Mouse (Mus musculus) CH12.LX (cell line): ENCODE results near the gene Babam2. TPM values are rescaled to one million over a fixed set of nuclear protein-coding genes. Genes with fewer than 3 reads are reported as not detected.

Experiments used
- DNase-seq: peaks from one replicate; pipeline ENCODE4 v3.0.0-alpha.2; 2013; ENCODE audit errors: extremely low read depth
- H3K27ac ChIP-seq: 2 replicates; pipeline ENCODE4 v1.5.1; 2012; ENCODE audit warnings: low read depth, mild to moderate bottlenecking, control low read depth, moderate library complexity; ENCODE audit not compliant: insufficient read depth
- H3K27me3 ChIP-seq: replicated peaks from 2 replicates; pipeline ENCODE3; 2012; ENCODE audit warnings: inconsistent platforms
- H3K36me3 ChIP-seq, 2 experiments: replicated peaks in 1 of 2; 2 replicates each; pipeline versions ENCODE3 to v1.6.1; 2012; ENCODE audit warnings: inconsistent platforms in 1 of 2, low read length in 1 of 2, mild to moderate bottlenecking in 1 of 2, mixed read lengths in 1 of 2, moderate library complexity in 1 of 2; ENCODE audit not compliant: control insufficient read depth in 1 of 2, insufficient read depth in 1 of 2
- H3K4me1 ChIP-seq, 2 experiments: 2 replicates each; pipeline ENCODE4 v1.6.1; 2012; ENCODE audit warnings: inconsistent platforms in 1 of 2, moderate library complexity in 1 of 2; ENCODE audit not compliant: insufficient read depth in 2 of 2, control insufficient read depth in 1 of 2
- H3K4me2 ChIP-seq: 2 replicates; pipeline ENCODE4 v1.6.1; 2012; ENCODE audit warnings: low read depth, mild to moderate bottlenecking, control low read depth; ENCODE audit not compliant: poor library complexity, insufficient read depth, severe bottlenecking
- H3K4me3 ChIP-seq, 3 experiments: fragments of 150-350 bp in 1 of 3; sonication (generic) in 1 of 3; replicated peaks in 1 of 3; 2 replicates each; pipeline versions ENCODE3 to v1.5.1; 2011 to 2012; ENCODE audit warnings: low read depth in 2 of 3, low read length in 2 of 3, mild to moderate bottlenecking in 2 of 3, moderate library complexity in 2 of 3, control low read depth in 1 of 3, improper control_type of control experiment in 1 of 3, inconsistent platforms in 1 of 3, mixed read lengths in 1 of 3; ENCODE audit not compliant: poor library complexity in 1 of 3
- H3K79me2 ChIP-seq: replicated peaks from 2 replicates; pipeline ENCODE4 v1.6.1; 2012; ENCODE audit warnings: mild to moderate bottlenecking, moderate library complexity; ENCODE audit not compliant: control insufficient read depth, poor library complexity, insufficient read depth, severe bottlenecking; ENCODE audit errors: extremely low read depth
- H3K9ac ChIP-seq: 2 replicates; pipeline ENCODE4 v1.6.1; 2012; ENCODE audit warnings: low read depth, mild to moderate bottlenecking, control low read depth, moderate library complexity; ENCODE audit not compliant: insufficient read depth
- H3K9me3 ChIP-seq: replicated peaks from 2 replicates; pipeline ENCODE3; 2012; ENCODE audit warnings: low read length, inconsistent platforms, mixed read lengths
- E2F4 ChIP-seq: IDR thresholded peaks from 2 replicates; pipeline ENCODE4 v1.6.1; 2011; ENCODE audit warnings: low read depth, low read length, improper control_type of control experiment; ENCODE audit not compliant: insufficient replicate concordance
- EP300 ChIP-seq: IDR thresholded peaks from 2 replicates; pipeline ENCODE4 v1.6.1; 2011; ENCODE audit warnings: low read length, improper control_type of control experiment
- GABPA ChIP-seq: IDR thresholded peaks from 2 replicates; pipeline ENCODE4 v1.6.1; 2012; ENCODE audit warnings: low read depth, low read length, improper control_type of control experiment, inconsistent platforms; ENCODE audit not compliant: insufficient replicate concordance
- HCFC1 ChIP-seq: IDR thresholded peaks from 2 replicates; pipeline ENCODE4 v1.6.1; 2012; ENCODE audit warnings: low read depth, mild to moderate bottlenecking, inconsistent platforms, low read length, improper control_type of control experiment
- KAT2A ChIP-seq: IDR thresholded peaks from 2 replicates; pipeline ENCODE4 v1.6.1; 2012; ENCODE audit warnings: low read length, improper control_type of control experiment, inconsistent platforms; ENCODE audit not compliant: insufficient replicate concordance
- MAX ChIP-seq: IDR thresholded peaks from 2 replicates; pipeline ENCODE4 v1.6.1; 2011; ENCODE audit warnings: low read length, improper control_type of control experiment
- MAZ ChIP-seq: IDR thresholded peaks from 2 replicates; pipeline ENCODE4 v1.6.1; 2012; ENCODE audit warnings: low read depth, mild to moderate bottlenecking, inconsistent platforms, low read length, improper control_type of control experiment, moderate library complexity
- NRF1 ChIP-seq: IDR thresholded peaks from 2 replicates; pipeline ENCODE4 v1.6.1; 2014; ENCODE audit warnings: low read depth, mild to moderate bottlenecking, inconsistent platforms, low read length, improper control_type of control experiment, moderate library complexity
- PAX5 ChIP-seq: IDR thresholded peaks from 2 replicates; pipeline ENCODE4 v1.6.1; 2012; ENCODE audit warnings: low read length, inconsistent platforms, mixed read lengths
- POLR2A ChIP-seq: IDR thresholded peaks from 2 replicates; pipeline ENCODE4 v1.6.1; 2011; ENCODE audit warnings: low read depth, mild to moderate bottlenecking, improper control_type of control experiment, low read length
- RAD21 ChIP-seq: IDR thresholded peaks from 2 replicates; pipeline ENCODE4 v1.6.1; 2011; ENCODE audit warnings: low read depth, mild to moderate bottlenecking, low read length, improper control_type of control experiment, moderate library complexity
- TBP ChIP-seq: conservative IDR thresholded peaks from 2 replicates; pipeline ENCODE4 v1.6.1; 2011; ENCODE audit warnings: low read depth, low read length, improper control_type of control experiment
- TCF12 ChIP-seq: IDR thresholded peaks from 2 replicates; pipeline ENCODE4 v1.6.1; 2014; ENCODE audit warnings: low read depth, mild to moderate bottlenecking, inconsistent platforms, low read length, improper control_type of control experiment
- UBTF ChIP-seq: IDR thresholded peaks from 2 replicates; pipeline ENCODE4 v1.6.1; 2012; ENCODE audit warnings: low read depth, mild to moderate bottlenecking, inconsistent platforms, low read length, improper control_type of control experiment, moderate library complexity
- USF1 ChIP-seq: IDR thresholded peaks from 2 replicates; pipeline ENCODE4 v1.6.1; 2014; ENCODE audit warnings: low read depth, mild to moderate bottlenecking, inconsistent platforms, low read length, improper control_type of control experiment
- USF2 ChIP-seq: conservative IDR thresholded peaks from 2 replicates; pipeline ENCODE4 v1.6.1; 2011; ENCODE audit warnings: low read depth, low read length, improper control_type of control experiment
- ZMIZ1 ChIP-seq: IDR thresholded peaks from 2 replicates; pipeline ENCODE4 v1.6.1; 2012; ENCODE audit warnings: low read depth, mild to moderate bottlenecking, inconsistent platforms, low read length, improper control_type of control experiment
- ZNF384 ChIP-seq: IDR thresholded peaks from 2 replicates; pipeline ENCODE4 v1.6.1; 2012; ENCODE audit warnings: low read depth, low read length, improper control_type of control experiment, inconsistent platforms
- dilution Hi-C: fragments of 300-500 bp; cut with MboI; formaldehyde crosslinking; loops from 2 replicates; pipeline ENCODE4 v1.14.3; 2020; ENCODE audit warnings: low sequenced_read_pairs; ENCODE audit not compliant: extremely low pct_unique_long_range_greater_than_20kb, extremely low pct_ligation_motif_present
- in situ Hi-C: fragments of 300-500 bp; cut with MboI; formaldehyde crosslinking; loops from 3 replicates; pipeline ENCODE4 v1.14.3; 2019; ENCODE audit warnings: low sequenced_read_pairs, low pct_ligation_motif_present, low pct_unique_long_range_greater_than_20kb, mixed read lengths
- polyA plus RNA-seq: library from polyadenylated mRNA; unstranded; fragments of >175 nt; gene quantifications from 2 replicates; pipeline ENCODE4 v1.2.1, GENCODE M21; 2012; ENCODE audit warnings: low read depth; ENCODE audit not compliant: insufficient read length
- total RNA-seq, 2 experiments: library from RNA; depleted of rRNA; stranded (reverse); fragments of 300-350 nt in 1 of 2; fragments of >200 nt in 1 of 2; gene quantifications; 2 replicates each; pipeline ENCODE4 v1.2.3; 2012 to 2014

The Babam2 gene
- total and polyA plus RNA-seq, 3 experiments = 38.2 to 78.0 (median 39.8) TPM

- no peaks in the 10 kb centered on the region for H3K9me3 ChIP-seq
- H3K36me3 ChIP-seq = peaks cover 0 to 5% of the 10 kb centered on the region in 2 experiments
- H3K9ac ChIP-seq = no peak overlapping the region
- H3K4me1 ChIP-seq = peaks cover 0 to 8% of the 10 kb centered on the region in 2 experiments; a peak in 1 of 4 replicates
- H3K4me3 ChIP-seq = no peak overlapping the region
- no peaks in the 10 kb centered on the region for H3K79me2 ChIP-seq
- in situ Hi-C loops = no loop called here
- DNase-seq = no peak
- dilution Hi-C loops = no loop called here
- no peak overlapping the region for H3K4me2 ChIP-seq
- no peaks in the 10 kb centered on the region for H3K27me3 ChIP-seq
- H3K27ac ChIP-seq = no peak overlapping the region
- no peak for TF ChIP-seq KAT2A
- no peak for TF ChIP-seq ZMIZ1
- TF ChIP-seq POLR2A = no peak
- TF ChIP-seq GABPA = no peak
- no peak for TF ChIP-seq RAD21
- TF ChIP-seq EP300 = no peak
- TF ChIP-seq USF1 = no peak
- TF ChIP-seq NRF1 = no peak
Observed at GRCm38 (mm10) chr5:32069566-32070169, 372.2 kb downstream of the Babam2 start.

GRCm38 (mm10) chr5:32070781-32071180 is 373.3 kb downstream of the Babam2 start:
- H3K36me3 ChIP-seq = peaks cover 0 to 5% of the 10 kb centered on the region in 2 experiments
- no peak for DNase-seq
- no peak overlapping the region for H3K4me3 ChIP-seq
- H3K79me2 ChIP-seq = no peaks in the 10 kb centered on the region
- TF ChIP-seq HCFC1 (no peak), E2F4 (no peak), ZNF384 (no peak), PAX5 (no peak), UBTF (no peak), MAZ (no peak), MAX (no peak), USF2 (no peak), EP300 (no peak), NRF1 (no peak), TBP (no peak), TCF12 (no peak)
- H3K27ac ChIP-seq = no peak overlapping the region
- dilution Hi-C loops (no loop called here), in situ Hi-C loops (no loop called here)
- H3K9me3 ChIP-seq = no peaks in the 10 kb centered on the region
- no peak overlapping the region for H3K4me2 ChIP-seq
- H3K27me3 ChIP-seq = no peaks in the 10 kb centered on the region
- H3K4me1 ChIP-seq = peaks cover 0 to 8% of the 10 kb centered on the region in 2 experiments; a peak in 1 of 4 replicates
- no peak overlapping the region for H3K9ac ChIP-seq
